15 mouse cellular contexts compared by ENCODE assay signal in the genomic region with DNA sequence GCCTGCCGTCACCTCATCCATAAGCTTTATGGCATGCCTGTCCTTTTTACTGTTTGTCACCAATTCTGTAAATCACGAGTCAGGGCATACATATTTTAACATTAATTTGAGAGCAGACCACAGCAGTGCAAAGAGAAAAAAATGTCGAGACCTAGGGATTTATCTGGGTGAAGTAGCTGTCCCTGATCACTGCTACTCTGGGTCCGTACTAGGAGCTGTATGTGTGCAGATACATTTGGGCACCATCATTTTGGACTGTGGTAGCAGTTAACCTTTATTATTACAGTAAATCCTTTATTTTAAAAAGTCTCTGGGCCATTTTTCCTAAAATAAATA.
A peak's percentile ranks its signal among the peaks of the same experiment; 100 is the strongest.
DNase-seq lines count a peak whose midpoint lies in the region; ATAC-seq and TF ChIP-seq lines count a peak whose summit lies in the region.
"Had no signal": no experiment of that assay in that cellular context is flagged by ENCODE, and none has a peak within 500 bp of the region (broad histone marks: within the 10 kb centered on the region; RNA-seq: fewer than 3 reads in every experiment).

No protein-coding gene starts in this region.

- H3K4me2 ChIP-seq in forebrain, embryonic 14.5 days (ENCODE audit: low read length): peak overlapping the region; percentile 43
- H3K4me2 ChIP-seq in hindbrain, postnatal 0 days (ENCODE audit: low read depth, low read length): peak overlapping the region; percentile 42
- peak overlapping the region; percentile 30; the same call in 1 of the 2 replicates for H3K4me2 ChIP-seq in neural tube, embryonic 14.5 days (ENCODE audit: low read depth, low read length)
- H3K4me2 ChIP-seq: embryonic facial prominence, embryonic 12.5 days; liver, embryonic 13.5 days had no signal

- H3K27me3 ChIP-seq in forebrain, embryonic 14.5 days (replicated peaks; ENCODE audit: control insufficient read depth, insufficient read depth, low read length): no peaks in the 10 kb centered on the region
- no peaks in the 10 kb centered on the region for H3K27me3 ChIP-seq in hindbrain, postnatal 0 days (ENCODE audit: insufficient read depth, low read length)
- no peaks in the 10 kb centered on the region for H3K27me3 ChIP-seq in neural tube, embryonic 14.5 days (ENCODE audit: control insufficient read depth, insufficient read depth, low read length)
- H3K27me3 ChIP-seq in heart, embryonic 10.5 days (ENCODE audit: insufficient read depth, poor library complexity, severe bottlenecking): no peaks in the 10 kb centered on the region
- no peaks in the 10 kb centered on the region for H3K27me3 ChIP-seq in thymus, adult 2 months (ENCODE audit: control insufficient read depth, insufficient read depth, low read length)
- H3K27me3 ChIP-seq: embryonic facial prominence, embryonic 12.5 days; liver, embryonic 13.5 days; megakaryocyte, embryonic 14.5 days had no signal

- no peak for TF ChIP-seq CTCF in layer of hippocampus, adult 2 months (conservative IDR thresholded peaks at IDR 0.05)
- no peak for TF ChIP-seq CTCF in hindbrain, postnatal 0 days (IDR thresholded peaks at IDR 0.05; ENCODE audit: low read depth)
- no peak for TF ChIP-seq CTCF in thymus, adult 2 months (IDR thresholded peaks at IDR 0.05; ENCODE audit: borderline replicate concordance, control insufficient read depth, extremely low read depth, insufficient read depth, low read length, poor library complexity)

- H3K4me1 ChIP-seq in forebrain, embryonic 14.5 days (ENCODE audit: control insufficient read depth, insufficient read depth, low read length): peaks cover 19% of the 10 kb centered on the region
- H3K4me1 ChIP-seq in hindbrain, postnatal 0 days (ENCODE audit: insufficient read depth, low read length): 0 out of 2 replicates have a peak, but pooled peaks cover 12% of the 10 kb centered on the region
- peaks cover 34% of the 10 kb centered on the region for H3K4me1 ChIP-seq in neural tube, embryonic 14.5 days (ENCODE audit: control insufficient read depth, insufficient read depth, low read length)
- H3K4me1 ChIP-seq in heart, embryonic 10.5 days: peaks cover 5% of the 10 kb centered on the region; the same call in 1 of the 2 replicates
- no peaks in the 10 kb centered on the region for H3K4me1 ChIP-seq in thymus, adult 2 months (replicated peaks; ENCODE audit: control insufficient read depth, insufficient read depth, low read length)
- H3K4me1 ChIP-seq: liver, embryonic 13.5 days; megakaryocyte, embryonic 14.5 days had no signal

- no peaks in the 10 kb centered on the region for H3K36me3 ChIP-seq in forebrain, embryonic 14.5 days (ENCODE audit: control insufficient read depth, insufficient read depth, low read length)
- no peaks in the 10 kb centered on the region for H3K36me3 ChIP-seq in hindbrain, postnatal 0 days (ENCODE audit: insufficient read depth, low read length)
- no peaks in the 10 kb centered on the region for H3K36me3 ChIP-seq in neural tube, embryonic 14.5 days (ENCODE audit: control insufficient read depth, insufficient read depth, low read length)
- no peaks in the 10 kb centered on the region for H3K36me3 ChIP-seq in heart, embryonic 10.5 days
- H3K36me3 ChIP-seq in thymus, adult 2 months (ENCODE audit: control insufficient read depth, insufficient read depth, low read length): no peaks in the 10 kb centered on the region
- H3K36me3 ChIP-seq: embryonic facial prominence, embryonic 12.5 days; liver, embryonic 13.5 days had no signal

- 17% methylated on average over 4 of the region's 4 CpGs for WGBS in forebrain, embryonic 14.5 days
- 12% methylated on average over 4 of the region's 4 CpGs for WGBS in hindbrain, postnatal 0 days
- 7% methylated on average over 4 of the region's 4 CpGs for WGBS in neural tube, embryonic 14.5 days
- 70% methylated on average over 4 of the region's 4 CpGs for WGBS in heart, embryonic 10.5 days
- WGBS in thymus, adult 2 months: 61% methylated on average over 4 of the region's 4 CpGs

- peak overlapping the region; percentile 17; the same call in 1 of the 2 replicates for H3K9ac ChIP-seq in forebrain, embryonic 14.5 days (ENCODE audit: low read length)
- peak overlapping the region; percentile 44; the same call in 1 of the 2 replicates for H3K9ac ChIP-seq in hindbrain, postnatal 0 days (replicated peaks; ENCODE audit: low read length)
- no peak overlapping the region for H3K9ac ChIP-seq in neural tube, embryonic 14.5 days (replicated peaks; ENCODE audit: low read depth, low read length)
- H3K9ac ChIP-seq: embryonic facial prominence, embryonic 12.5 days; liver, embryonic 13.5 days had no signal

- H3K27ac ChIP-seq in layer of hippocampus, adult 2 months: peak overlapping the region; percentile 85
- H3K27ac ChIP-seq in forebrain, embryonic 14.5 days (ENCODE audit: low read depth, low read length): peak overlapping the region; percentile 93
- peak overlapping the region; percentile 82 for H3K27ac ChIP-seq in hindbrain, postnatal 0 days
- H3K27ac ChIP-seq in neural tube, embryonic 14.5 days (ENCODE audit: low read depth, low read length): peak overlapping the region; percentile 88
- H3K27ac ChIP-seq in heart, embryonic 10.5 days: no peak overlapping the region
- H3K27ac ChIP-seq in thymus, adult 2 months (ENCODE audit: control insufficient read depth, insufficient read depth, low read length): no peak overlapping the region
- H3K27ac ChIP-seq: embryonic facial prominence, embryonic 12.5 days; liver, embryonic 13.5 days had no signal

- no peak for DNase-seq in layer of hippocampus, adult 2 months (ENCODE audit: low spot score in 2 of 2)
- no peak for DNase-seq in layer of hippocampus, adult 18-20 months (ENCODE audit: low spot score in 2 of 2)
- DNase-seq in forebrain, embryonic 14.5 days (ENCODE audit: low spot score): no peak
- DNase-seq in hindbrain, postnatal 0 days (ENCODE audit: low spot score): no peak
- DNase-seq in heart, embryonic 10.5 days (ENCODE audit: low spot score): no peak
- no peak for DNase-seq in thymus, adult 2 months
- no peak for DNase-seq in thymus, adult 18-20 months
- DNase-seq: B cell, adult 2 months; kidney, adult 11 months; liver, embryonic 13.5 days; thymus, postnatal 4 days had no signal

- ATAC-seq in forebrain, embryonic 14.5 days: no peak
- no peak for ATAC-seq in hindbrain, postnatal 0 days
- no peak for ATAC-seq in neural tube, embryonic 14.5 days (ENCODE audit: low read depth)
- ATAC-seq: lung, postnatal 0 days had no signal

- no peaks in the 10 kb centered on the region for H3K9me3 ChIP-seq in forebrain, embryonic 14.5 days (replicated peaks; ENCODE audit: control insufficient read depth, low read length)
- no peaks in the 10 kb centered on the region for H3K9me3 ChIP-seq in hindbrain, postnatal 0 days (ENCODE audit: low read length)
- no peaks in the 10 kb centered on the region for H3K9me3 ChIP-seq in neural tube, embryonic 14.5 days (ENCODE audit: control insufficient read depth, low read length)
- H3K9me3 ChIP-seq in heart, embryonic 10.5 days: no peaks in the 10 kb centered on the region
- H3K9me3 ChIP-seq: embryonic facial prominence, embryonic 12.5 days; liver, embryonic 13.5 days; megakaryocyte, embryonic 14.5 days had no signal

- no peak overlapping the region for H3K4me3 ChIP-seq in layer of hippocampus, adult 2 months
- H3K4me3 ChIP-seq in forebrain, embryonic 14.5 days (ENCODE audit: low read depth, low read length): no peak overlapping the region
- no peak overlapping the region for H3K4me3 ChIP-seq in hindbrain, postnatal 0 days (ENCODE audit: low read length)
- H3K4me3 ChIP-seq in neural tube, embryonic 14.5 days (ENCODE audit: low read depth, low read length): no peak overlapping the region
- H3K4me3 ChIP-seq in heart, embryonic 10.5 days: no peak overlapping the region
- no peak overlapping the region for H3K4me3 ChIP-seq in thymus, adult 2 months (ENCODE audit: control insufficient read depth, insufficient read depth, low read length)
- H3K4me3 ChIP-seq: embryonic facial prominence, embryonic 12.5 days; liver, embryonic 13.5 days; megakaryocyte, embryonic 14.5 days had no signal

- no peak for TF ChIP-seq POLR2A in thymus, adult 2 months (IDR thresholded peaks at IDR 0.05; ENCODE audit: control insufficient read depth, extremely low read depth, insufficient read depth, low read length, poor library complexity)

Comparison
In these comparisons a context has a peak if more than half of its experiments do, and no peak if none do; other contexts are left out.
1. H3K27ac ChIP-seq: peak in layer of hippocampus, adult 2 months (single experiment), forebrain, embryonic 14.5 days (single experiment), hindbrain, postnatal 0 days (single experiment) and neural tube, embryonic 14.5 days (single experiment); none in heart, embryonic 10.5 days (single experiment) and thymus, adult 2 months (single experiment).
2. Peak in every context shown above with its lines, with median percentiles within 50 percentile points of each other: H3K4me2 ChIP-seq.